Mouse (Mus musculus): ENCODE measurements around the gene Pth1r. TPM values are rescaled to one million over a fixed set of nuclear protein-coding genes. Genes with fewer than 3 reads are reported as not detected.
"Not testable (repeated sequence)": the region's sequence is repeated elsewhere in the genome, so short reads cannot be mapped to it uniquely, and the experiment has no call there.

The Pth1r gene
- polyA plus RNA-seq, 1 experiment from 2014 or later: 179 TPM

GRCm38 (mm10) chr9:110685591-110685990 is 61.4 kb downstream of the Pth1r start:
- Histone ChIP-seq H3K4me1 (replicated peaks; ENCODE audit: insufficient read depth, low read length) (peaks cover 50% of the 10 kb centered on the region), H3K36me3 (ENCODE audit: insufficient read depth, low read length) (no peaks in the 10 kb centered on the region), H3K27me3 (ENCODE audit: insufficient read depth, low read length) (no peaks in the 10 kb centered on the region), H3K4me2 (ENCODE audit: low read length) (no peak overlapping the region), H3K9ac (ENCODE audit: low read depth, low read length) (no peak overlapping the region), H3K9me3 (replicated peaks; ENCODE audit: low read length) (no peaks in the 10 kb centered on the region), H3K4me3 (replicated peaks; ENCODE audit: low read depth, low read length) (no peak overlapping the region), H3K27ac (peak overlapping the region; percentile 97)
- ATAC-seq (replicated peaks; ENCODE audit: low FRiP score, low read depth) (no peak), DNase-seq (ENCODE audit: low spot score) (no peak)
- no peak for TF ChIP-seq CTCF (IDR thresholded peaks at IDR 0.05; ENCODE audit: low read depth)
- 71% methylated on average over 5 of the region's 5 CpGs for WGBS

GRCm38 (mm10) chr9:110685187-110685586 is 61.8 kb downstream of the Pth1r start:
- Histone ChIP-seq H3K9me3 (replicated peaks; ENCODE audit: low read length) (no peaks in the 10 kb centered on the region), H3K27me3 (ENCODE audit: insufficient read depth, low read length) (no peaks in the 10 kb centered on the region), H3K9ac (ENCODE audit: low read depth, low read length) (0 out of 2 replicates have a peak overlapping the region, but pooled peaks have one; percentile 37), H3K4me3 (replicated peaks; ENCODE audit: low read depth, low read length) (no peak overlapping the region), H3K36me3 (ENCODE audit: insufficient read depth, low read length) (no peaks in the 10 kb centered on the region), H3K4me2 (ENCODE audit: low read length) (no peak overlapping the region), H3K4me1 (replicated peaks; ENCODE audit: insufficient read depth, low read length) (peaks cover 50% of the 10 kb centered on the region), H3K27ac (peak overlapping the region; percentile 97)
- no peak for TF ChIP-seq CTCF (IDR thresholded peaks at IDR 0.05; ENCODE audit: low read depth)
- WGBS: 80% methylated on average over 8 of the region's 8 CpGs
- DNase-seq (ENCODE audit: low spot score) (no peak), ATAC-seq (replicated peaks; ENCODE audit: low FRiP score, low read depth) (no peak)

- no peak for TF ChIP-seq CTCF (IDR thresholded peaks at IDR 0.05; ENCODE audit: low read depth)
- H3K4me1 ChIP-seq (replicated peaks; ENCODE audit: insufficient read depth, low read length): peaks cover 50% of the 10 kb centered on the region
- peak; percentile 80 for DNase-seq (ENCODE audit: low spot score)
Measured at GRCm38 (mm10) chr9:110684100-110684831, 62.7 kb downstream of the Pth1r start.

DNA sequence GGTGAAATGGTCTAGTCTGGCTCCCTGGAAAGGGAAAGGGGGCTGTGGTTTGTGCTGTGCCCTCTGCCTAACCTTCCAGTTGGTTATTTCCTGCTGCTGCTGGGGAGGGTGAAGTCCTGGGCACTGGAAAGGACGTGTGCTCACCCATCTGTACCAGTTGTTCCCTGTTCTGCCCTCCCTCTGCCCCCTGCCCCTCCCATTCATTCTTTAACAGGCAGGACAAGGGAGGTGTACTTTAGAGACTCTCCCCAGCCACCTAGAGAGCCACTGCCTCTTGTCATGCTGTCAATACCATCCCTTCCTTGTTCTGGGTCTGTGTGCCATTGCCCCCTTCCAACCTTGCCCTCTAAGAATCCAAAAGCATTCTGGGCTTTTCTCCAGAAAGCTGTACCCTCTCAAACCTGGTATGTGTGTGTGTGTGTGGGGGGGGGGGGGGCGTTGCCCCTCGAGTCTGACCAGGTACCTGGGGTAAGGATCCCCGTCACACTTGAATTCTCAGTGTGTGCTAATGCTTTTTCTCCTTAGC is 63.3 kb downstream of the Pth1r start:
- no peak for TF ChIP-seq CTCF (IDR thresholded peaks at IDR 0.05; ENCODE audit: low read depth)
- no peaks in the 10 kb centered on the region for H3K36me3 ChIP-seq (ENCODE audit: insufficient read depth, low read length)
- peak overlapping the region; percentile 40; the same call in 1 of the 2 replicates for H3K9ac ChIP-seq (ENCODE audit: low read depth, low read length)
- no peak overlapping the region for H3K4me3 ChIP-seq (replicated peaks; ENCODE audit: low read depth, low read length)
- WGBS: 44% methylated on average over 4 of the region's 4 CpGs
- H3K4me1 ChIP-seq (replicated peaks; ENCODE audit: insufficient read depth, low read length): peaks cover 50% of the 10 kb centered on the region
- ATAC-seq (replicated peaks; ENCODE audit: low FRiP score, low read depth) (peak; percentile 88), DNase-seq (ENCODE audit: low spot score) (peak; percentile 65)
- H3K27me3 ChIP-seq (ENCODE audit: insufficient read depth, low read length): no peaks in the 10 kb centered on the region
- H3K4me2 ChIP-seq (ENCODE audit: low read length): no peak overlapping the region
- H3K27ac ChIP-seq: peak overlapping the region; percentile 97
- H3K9me3 ChIP-seq (replicated peaks; ENCODE audit: low read length): no peaks in the 10 kb centered on the region

More at GRCm38 (mm10) chr9:110684100-110684831, 62.7 kb downstream of the Pth1r start:
- no peak overlapping the region for H3K4me2 ChIP-seq (ENCODE audit: low read length)
- WGBS: 64% methylated on average over 6 of the region's 6 CpGs
- 0 out of 2 replicates have a peak overlapping the region, but pooled peaks have one; percentile 37 for H3K9ac ChIP-seq (ENCODE audit: low read depth, low read length)
- H3K4me3 ChIP-seq (replicated peaks; ENCODE audit: low read depth, low read length): no peak overlapping the region
- no peaks in the 10 kb centered on the region for H3K9me3 ChIP-seq (replicated peaks; ENCODE audit: low read length)
- no peaks in the 10 kb centered on the region for H3K27me3 ChIP-seq (ENCODE audit: insufficient read depth, low read length)
- peak overlapping the region; percentile 97 for H3K27ac ChIP-seq
- ATAC-seq (replicated peaks; ENCODE audit: low FRiP score, low read depth): peak; percentile 75
- H3K36me3 ChIP-seq (ENCODE audit: insufficient read depth, low read length): no peaks in the 10 kb centered on the region

DNA sequence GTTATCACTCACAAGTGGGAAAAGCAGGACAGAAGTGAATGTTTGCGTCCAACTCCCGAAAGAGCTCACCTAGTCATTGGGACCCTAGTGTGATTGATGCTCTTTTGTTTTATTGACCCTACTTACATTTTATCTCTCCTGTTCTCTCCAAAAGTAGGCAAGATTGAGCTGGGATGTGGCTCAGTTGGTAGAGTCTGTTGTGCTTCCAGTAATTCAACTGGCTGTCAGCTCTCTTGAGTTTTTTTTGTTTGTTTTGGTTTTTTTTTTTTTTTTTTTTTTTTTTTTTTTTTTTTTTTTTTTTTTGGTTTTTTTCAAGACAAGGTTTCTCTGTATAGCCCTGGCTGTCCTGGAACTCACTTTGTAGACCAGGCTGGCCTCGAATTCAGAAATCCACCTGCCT is 64.2 kb downstream of the Pth1r start:
- H3K4me2 ChIP-seq (ENCODE audit: low read length); H3K9me3 ChIP-seq (replicated peaks; ENCODE audit: low read length); ATAC-seq (replicated peaks; ENCODE audit: low FRiP score, low read depth); H3K9ac ChIP-seq (ENCODE audit: low read depth, low read length); H3K4me3 ChIP-seq (replicated peaks; ENCODE audit: low read depth, low read length); DNase-seq (ENCODE audit: low spot score); H3K27me3 ChIP-seq (ENCODE audit: insufficient read depth, low read length); H3K36me3 ChIP-seq (ENCODE audit: insufficient read depth, low read length): not testable (repeated sequence)
- 75% methylated on average over 3 of the region's 3 CpGs for WGBS
- Histone ChIP-seq H3K27ac (peak overlapping the region; percentile 97), H3K4me1 (replicated peaks; ENCODE audit: insufficient read depth, low read length) (peaks cover 54% of the 10 kb centered on the region)

- WGBS: 32% methylated on average over 5 of the region's 5 CpGs
- no peak overlapping the region for H3K4me3 ChIP-seq (replicated peaks; ENCODE audit: low read depth, low read length)
- H3K27me3 ChIP-seq (ENCODE audit: insufficient read depth, low read length): no peaks in the 10 kb centered on the region
- H3K27ac ChIP-seq: peak overlapping the region; percentile 77
- peaks cover 54% of the 10 kb centered on the region for H3K4me1 ChIP-seq (replicated peaks; ENCODE audit: insufficient read depth, low read length)
- no peak overlapping the region for H3K9ac ChIP-seq (ENCODE audit: low read depth, low read length)
- no peak overlapping the region for H3K4me2 ChIP-seq (ENCODE audit: low read length)
- no peaks in the 10 kb centered on the region for H3K36me3 ChIP-seq (ENCODE audit: insufficient read depth, low read length)
- TF ChIP-seq CTCF (IDR thresholded peaks at IDR 0.05; ENCODE audit: low read depth): no peak
- no peak for ATAC-seq (replicated peaks; ENCODE audit: low FRiP score, low read depth)
- DNase-seq (ENCODE audit: low spot score): no peak
- no peaks in the 10 kb centered on the region for H3K9me3 ChIP-seq (replicated peaks; ENCODE audit: low read length)
Measured at GRCm38 (mm10) chr9:110682255-110682654, 64.7 kb downstream of the Pth1r start.

Data from kidney, postnatal 0 days (tissue).